Mouse (Mus musculus) olfactory bulb, adult 2 months (tissue): ENCODE results near the gene Tcp11l2. TPM values are rescaled to one million over a fixed set of nuclear protein-coding genes. Genes with fewer than 3 reads are reported as not detected.
A peak's percentile ranks its signal among the peaks of the same experiment; 100 is the strongest.

Experiments
- H3K27ac ChIP-seq: fragments of 200-500 bp; 2 replicates; pipeline ENCODE4 v1.5.1; 2012; ENCODE audit warnings: low read depth, low read length; ENCODE audit not compliant: insufficient read depth
- H3K4me1 ChIP-seq: fragments of 200-500 bp; 2 replicates; pipeline ENCODE4 v1.6.1; 2012; ENCODE audit warnings: low read length; ENCODE audit not compliant: control insufficient read depth, insufficient read depth
- H3K4me3 ChIP-seq: fragments of 200-500 bp; 2 replicates; pipeline ENCODE4 v1.5.1; 2012; ENCODE audit warnings: mild to moderate bottlenecking, low read depth, low read length, moderate library complexity; ENCODE audit not compliant: insufficient read depth
- CTCF ChIP-seq: fragments of 200-500 bp; IDR thresholded peaks from 2 replicates; pipeline ENCODE4 v1.5.1; 2012; ENCODE audit warnings: low read depth, mild to moderate bottlenecking, low read length, moderate library complexity; ENCODE audit not compliant: insufficient read depth
- POLR2A ChIP-seq: fragments of 200-500 bp; IDR thresholded peaks from 2 replicates; pipeline ENCODE4 v1.6.1; 2012; ENCODE audit warnings: mild to moderate bottlenecking, low read depth, low read length, moderate library complexity; ENCODE audit not compliant: insufficient read depth
- WGBS: fragments of 180-500 bp; shearing (Covaris S2); methylation state at CpG from one replicate; pipeline ENCODE4 v1.1.7; 2018; 5-methylcytosine and 5-hydroxymethylcytosine counted together
- polyA plus RNA-seq: library from polyadenylated mRNA; stranded (reverse); fragments of >200 nt; gene quantifications from 2 replicates; pipeline ENCODE4 v1.2.4, GENCODE M21; 2012; ENCODE audit warnings: low replicate concordance; ENCODE audit not compliant: missing spikeins, insufficient read depth, insufficient read length

The Tcp11l2 gene
- not detected in 2 replicates for polyA plus RNA-seq

GRCm38 (mm10) chr10:84576395-84577070 lies at the start of gene Tcp11l2:
Gene Tcp11l2, plus strand, starts transcription at chr10:84576626.
- under 1% methylated on average over 46 of the region's 46 CpGs for WGBS
- peaks cover 9% of the 10 kb centered on the region for H3K4me1 ChIP-seq
- H3K4me3 ChIP-seq = peak within 1 kb of the TSS; percentile 87
- TF ChIP-seq POLR2A = peak; percentile 80
- TF ChIP-seq CTCF = no peak
- H3K27ac ChIP-seq = peak within 1 kb of the TSS; percentile 92

DNA sequence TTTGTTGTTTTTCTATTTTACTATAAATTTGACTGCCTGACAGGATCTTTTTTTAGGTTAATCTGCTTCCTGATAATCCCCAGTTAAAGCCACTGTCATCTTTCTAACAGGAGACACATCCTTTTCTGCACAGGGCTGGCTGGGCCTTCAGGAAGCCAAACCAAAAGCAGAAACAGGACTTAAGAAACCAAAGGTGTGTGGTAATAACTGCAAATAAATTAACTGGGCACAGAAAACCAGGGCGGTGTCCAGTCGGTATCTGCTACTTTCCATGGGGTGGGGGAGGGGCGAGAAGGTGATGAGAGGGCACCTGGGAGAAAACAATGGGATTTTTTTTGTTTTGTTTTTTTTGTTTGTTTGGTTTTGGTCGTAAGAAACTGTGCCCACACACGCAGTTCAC lies 49.4 kb upstream of the Tcp11l2 start:
- peaks cover 18% of the 10 kb centered on the region for H3K4me1 ChIP-seq
- no peak overlapping the region for H3K4me3 ChIP-seq
- 83% methylated on average over 5 of the region's 5 CpGs for WGBS
- TF ChIP-seq POLR2A = no peak
- H3K27ac ChIP-seq = no peak overlapping the region

DNA sequence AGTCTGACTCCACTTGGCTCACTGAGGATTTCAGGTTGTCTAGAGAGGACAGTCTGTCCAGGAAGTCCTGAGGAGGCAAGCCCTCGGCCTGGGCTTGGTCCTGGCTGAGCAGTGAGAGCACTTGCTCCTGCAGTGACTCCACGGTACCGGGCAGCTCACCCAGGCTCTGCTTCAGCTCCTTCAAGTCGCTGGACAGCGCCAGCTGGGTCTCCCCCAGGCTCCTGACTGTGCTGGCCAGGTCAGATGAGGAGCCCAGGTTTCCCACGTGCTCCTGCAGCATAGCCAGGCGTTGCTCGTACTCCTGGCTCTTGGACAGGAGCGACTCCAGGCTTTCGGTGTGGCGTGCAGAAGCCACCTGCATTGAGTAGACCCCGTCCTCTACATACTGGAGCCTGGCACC lies 48.8 kb upstream of the Tcp11l2 start:
- H3K4me1 ChIP-seq = peaks cover 22% of the 10 kb centered on the region
- no peak overlapping the region for H3K4me3 ChIP-seq
- H3K27ac ChIP-seq = no peak overlapping the region
- TF ChIP-seq CTCF = no peak
- TF ChIP-seq POLR2A = no peak
- 83% methylated on average over 12 of the region's 12 CpGs for WGBS

- H3K27ac ChIP-seq = no peak overlapping the region
- peaks cover 24% of the 10 kb centered on the region for H3K4me1 ChIP-seq
- 62% methylated on average over 8 of the region's 8 CpGs for WGBS
- TF ChIP-seq CTCF (no peak), POLR2A (no peak)
- no peak overlapping the region for H3K4me3 ChIP-seq
Observed at GRCm38 (mm10) chr10:84530388-84530787, 46.0 kb upstream of the Tcp11l2 start.

DNA sequence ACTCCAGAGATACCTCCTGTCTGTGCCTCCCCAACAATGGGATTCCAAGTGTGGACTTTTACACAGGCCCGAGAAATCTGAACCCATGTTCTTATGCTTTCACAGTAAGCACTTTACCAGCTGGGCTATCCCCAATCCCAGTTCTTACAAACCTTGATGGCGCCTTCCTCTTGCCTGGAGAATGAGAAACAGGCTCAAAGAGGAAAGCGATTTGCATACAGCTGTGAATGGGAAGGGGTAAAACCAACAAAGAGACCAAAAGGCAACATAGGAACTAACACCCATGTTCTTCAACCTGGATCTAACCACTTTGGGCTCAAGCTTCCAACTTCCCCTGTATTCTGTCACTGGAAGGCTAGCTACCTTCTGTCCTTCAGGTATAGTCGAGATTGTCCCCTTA lies 44.9 kb upstream of the Tcp11l2 start:
- Histone ChIP-seq H3K4me3 (no peak overlapping the region), H3K4me1 (peaks cover 27% of the 10 kb centered on the region), H3K27ac (0 out of 2 replicates have a peak overlapping the region, but pooled peaks have one; percentile 24)
- TF ChIP-seq POLR2A (no peak), CTCF (no peak)
- 71% methylated on average over 4 of the region's 4 CpGs for WGBS

DNA sequence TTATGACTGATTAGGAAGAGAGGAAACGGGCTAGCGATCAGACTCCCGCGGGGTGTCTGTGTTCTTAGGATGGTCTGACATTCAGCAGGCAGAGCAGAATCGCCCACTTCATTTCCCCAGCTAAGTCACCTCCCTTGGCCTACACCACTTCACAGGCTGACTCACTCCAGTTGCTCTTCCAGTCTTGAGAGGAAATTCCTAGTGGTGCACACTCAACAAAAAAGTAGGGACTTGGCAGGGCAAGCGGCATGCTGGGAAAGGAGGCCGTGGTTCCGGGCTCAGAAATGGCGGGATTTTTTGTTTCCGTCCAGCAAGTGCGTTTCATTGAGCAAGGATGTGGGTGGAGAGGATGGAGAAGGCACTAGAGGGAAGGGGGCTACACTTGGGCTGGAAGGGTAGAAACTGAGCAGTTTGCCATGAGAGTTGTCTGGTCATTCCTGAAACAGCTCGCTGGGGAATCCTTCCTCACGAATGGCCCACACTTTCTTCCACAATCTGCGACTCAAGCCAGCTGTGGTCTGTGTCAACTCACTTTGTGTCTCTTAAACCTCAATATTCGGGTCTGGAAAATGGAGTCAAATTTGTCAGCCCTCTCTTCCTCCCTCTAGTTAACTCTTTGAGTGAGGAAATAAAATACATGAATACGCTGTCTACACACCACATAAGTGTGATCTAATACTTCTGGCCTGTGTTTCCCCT lies 44.1 kb upstream of the Tcp11l2 start:
- 45% methylated on average over 16 of the region's 16 CpGs for WGBS
- peak overlapping the region; percentile 24; the same call in 1 of the 2 replicates for H3K27ac ChIP-seq
- peak overlapping the region; percentile 23 for H3K4me3 ChIP-seq
- peaks cover 27% of the 10 kb centered on the region for H3K4me1 ChIP-seq
- no peak for TF ChIP-seq CTCF
- no peak for TF ChIP-seq POLR2A

GRCm38 (mm10) chr10:84532911-84533882 lies 43.2 kb upstream of the Tcp11l2 start:
- 2% methylated on average over 72 of the region's 72 CpGs for WGBS
- TF ChIP-seq POLR2A (no peak), CTCF (no peak)
- H3K4me3 ChIP-seq = peak overlapping the region; percentile 76
- peaks cover 30% of the 10 kb centered on the region for H3K4me1 ChIP-seq
- peak overlapping the region; percentile 63 for H3K27ac ChIP-seq

GRCm38 (mm10) chr10:84533912-84534671 lies 42.3 kb upstream of the Tcp11l2 start, which contains the start of gene Ckap4:
Gene Ckap4, minus strand, starts transcription at chr10:84534062.
- Histone ChIP-seq H3K27ac (peak within 1 kb of the TSS; percentile 63), H3K4me3 (peak within 1 kb of the TSS; percentile 76), H3K4me1 (peaks cover 30% of the 10 kb centered on the region)
- TF ChIP-seq POLR2A = peak; percentile 22; the same call in 1 of the 2 replicates
- no peak for TF ChIP-seq CTCF
- 3% methylated on average over 60 of the region's 64 CpGs for WGBS
